Mouse (Mus musculus) A20 (cell line): ENCODE results near the gene Med15.

Experiments used
- DNase-seq: peaks from one replicate; pipeline ENCODE4 v3.0.0-alpha.2; 2011; ENCODE audit warnings: low read depth, low spot score

Gene Med15

GRCm38 (mm10) chr16:17732431-17732830, 260 bp downstream of the Med15 start:
- no peak for DNase-seq

GRCm38 (mm10) chr16:17732021-17732420, 670 bp downstream of the Med15 start:
- no peak for DNase-seq

GRCm38 (mm10) chr16:17729974-17730373, 2.7 kb downstream of the Med15 start:
- DNase-seq = peak; percentile 28

GRCm38 (mm10) chr16:17727179-17727861, 5.4 kb downstream of the Med15 start:
- DNase-seq = peak; percentile 84

- DNase-seq = no peak
Observed at GRCm38 (mm10) chr16:17724448-17724847, 8.2 kb downstream of the Med15 start.

GRCm38 (mm10) chr16:17723325-17723626, 9.4 kb downstream of the Med15 start:
- no peak for DNase-seq

- peak; percentile 94 for DNase-seq
Observed at GRCm38 (mm10) chr16:17722461-17723324, 10.0 kb downstream of the Med15 start.

- DNase-seq = peak; percentile 35
Observed at GRCm38 (mm10) chr16:17721822-17722460, 10.8 kb downstream of the Med15 start.

GRCm38 (mm10) chr16:17721114-17721808, 11.4 kb downstream of the Med15 start:
- peak; percentile 12 for DNase-seq

GRCm38 (mm10) chr16:17717791-17718190, 14.9 kb downstream of the Med15 start:
- DNase-seq = no peak

GRCm38 (mm10) chr16:17707541-17707940, 25.1 kb downstream of the Med15 start:
- DNase-seq = no peak

GRCm38 (mm10) chr16:17701043-17701405, 31.7 kb downstream of the Med15 start:
- no peak for DNase-seq

GRCm38 (mm10) chr16:17700386-17701042, 32.2 kb downstream of the Med15 start:
- DNase-seq = no peak

GRCm38 (mm10) chr16:17694860-17695259, 37.8 kb downstream of the Med15 start:
- DNase-seq = peak; percentile 77

- no peak for DNase-seq
Observed at GRCm38 (mm10) chr16:17669886-17670285, 62.8 kb downstream of the Med15 start.

- DNase-seq = no peak
Observed at GRCm38 (mm10) chr16:17665568-17665967, 67.1 kb downstream of the Med15 start.

- DNase-seq = no peak
Observed at GRCm38 (mm10) chr16:17656212-17656871, 76.3 kb downstream of the Med15 start.

GRCm38 (mm10) chr16:17654188-17654795, 78.4 kb downstream of the Med15 start:
- DNase-seq = no peak

- DNase-seq = no peak
Observed at GRCm38 (mm10) chr16:17653601-17654000, 79.1 kb downstream of the Med15 start.

- no peak for DNase-seq
Observed at GRCm38 (mm10) chr16:17652607-17653006, 80.1 kb downstream of the Med15 start.
